Mouse (Mus musculus): ENCODE measurements around the gene Oaf. TPM values are rescaled to one million over a fixed set of nuclear protein-coding genes. Genes with fewer than 3 reads are reported as not detected.

Gene Oaf
- total and polyA plus RNA-seq, 3 experiments, result 57.6 to 137 TPM; not detected in 1

GRCm38 (mm10) chr9:43224771-43225355, 14.8 kb downstream of the Oaf start:
- Histone ChIP-seq H3K27me3 (ENCODE audit: control insufficient read depth in 1 of 2, insufficient read depth in 2 of 2, low read length in 2 of 2) (no peaks in the 10 kb centered on the region), H3K27ac (ENCODE audit: control insufficient read depth, low read depth, low read length) (no peak overlapping the region; the same call in 1 of the 2 replicates), H3K4me3 (ENCODE audit: control insufficient read depth in 1 of 2, insufficient read depth in 1 of 2, low read depth in 2 of 2, low read length in 2 of 2) (no peak overlapping the region), H3K36me3 (ENCODE audit: control insufficient read depth in 1 of 2, insufficient read depth in 2 of 2, low read length in 2 of 2) (peaks cover 3 to 20% of the 10 kb centered on the region in 2 experiments), H3K4me1 (ENCODE audit: control insufficient read depth in 1 of 2, insufficient read depth in 2 of 2, low read length in 2 of 2) (peaks cover 3 to 37% of the 10 kb centered on the region in 2 experiments; a peak in 3 of 4 replicates), H3K9ac (ENCODE audit: control insufficient read depth, low read depth, low read length, poor library complexity, severe bottlenecking) (no peak overlapping the region; the same call in 1 of the 2 replicates), H3K79me2 (ENCODE audit: control insufficient read depth, insufficient read depth, low read length, poor library complexity) (peaks cover 17% of the 10 kb centered on the region), H3K9me3 (replicated peaks; ENCODE audit: insufficient read depth, low read length) (no peaks in the 10 kb centered on the region)
- DNase-seq (ENCODE audit: low read depth, low spot score), result peak; percentile 59
- peak; percentile 78 for TF ChIP-seq GATA1 (IDR thresholded peaks at IDR 0.05; ENCODE audit: low read depth, low read length)
- no peak for TF ChIP-seq POLR2AphosphoS2 (IDR thresholded peaks at IDR 0.05; ENCODE audit: low read length)
- peak; percentile 11; the same call in 1 of the 2 replicates for TF ChIP-seq USF1 (IDR thresholded peaks at IDR 0.05; ENCODE audit: low read depth, low read length)
- 0 out of 2 replicates have a peak, but pooled peaks have one; percentile 30 for TF ChIP-seq MYB (IDR thresholded peaks at IDR 0.05; ENCODE audit: low read depth, low read length)
- no peak for TF ChIP-seq ZC3H11A (IDR thresholded peaks at IDR 0.05; ENCODE audit: low read depth, low read length)
- peak; percentile 86 for TF ChIP-seq ETS1 (IDR thresholded peaks at IDR 0.05; ENCODE audit: low read depth, low read length)
- peak; percentile 74 to 87 for TF ChIP-seq EP300 (IDR thresholded peaks at IDR 0.05; ENCODE audit: low read depth in 1 of 2, low read length in 2 of 2)
- 0 out of 2 replicates have a peak, but pooled peaks have one; percentile 42 for TF ChIP-seq SIN3A (IDR thresholded peaks at IDR 0.05; ENCODE audit: low read length)
- peak; percentile 59; the same call in 1 of the 2 replicates for TF ChIP-seq MAZ (IDR thresholded peaks at IDR 0.05; ENCODE audit: low read depth, low read length)
- TF ChIP-seq MXI1 (IDR thresholded peaks at IDR 0.05; ENCODE audit: low read depth, low read length), result no peak; the same call in 1 of the 2 replicates
- TF ChIP-seq RCOR1 (IDR thresholded peaks at IDR 0.05; ENCODE audit: low read depth, low read length), result peak; percentile 66
- TF ChIP-seq MAX (IDR thresholded peaks at IDR 0.05; ENCODE audit: low read length), result no peak
- no peak for TF ChIP-seq MEF2A (IDR thresholded peaks at IDR 0.05; ENCODE audit: extremely low read depth, insufficient replicate concordance, low read depth, low read length, poor library complexity, severe bottlenecking)
- TF ChIP-seq BHLHE40 (IDR thresholded peaks at IDR 0.05; ENCODE audit: borderline replicate concordance, low read depth, low read length), result peak; percentile 89
- TF ChIP-seq TAL1 (IDR thresholded peaks at IDR 0.05; ENCODE audit: low read length), result peak; percentile 67
- TF ChIP-seq TCF12 (IDR thresholded peaks at IDR 0.05; ENCODE audit: low read depth, low read length), result peak; percentile 83

GRCm38 (mm10) chr9:43222429-43222715, 17.3 kb downstream of the Oaf start:
- no peak for DNase-seq (ENCODE audit: low read depth, low spot score)
- no peaks in the 10 kb centered on the region for H3K9me3 ChIP-seq (replicated peaks; ENCODE audit: insufficient read depth, low read length)
- H3K36me3 ChIP-seq (ENCODE audit: control insufficient read depth in 1 of 2, insufficient read depth in 2 of 2, low read length in 2 of 2), result peaks cover 3 to 17% of the 10 kb centered on the region in 2 experiments; a peak in 3 of 4 replicates
- TF ChIP-seq TCF12 (IDR thresholded peaks at IDR 0.05; ENCODE audit: low read depth, low read length) (no peak), SMC3 (IDR thresholded peaks at IDR 0.05; ENCODE audit: low read depth, low read length) (peak; percentile 15; the same call in 1 of the 2 replicates), CTCF (IDR thresholded peaks at IDR 0.05 in 2 of 3, conservative IDR thresholded peaks at IDR 0.05 in 1 of 3; ENCODE audit: control insufficient read depth in 1 of 3, insufficient read depth in 1 of 3, low read depth in 2 of 3, low read length in 3 of 3, poor library complexity in 1 of 3, severe bottlenecking in 1 of 3) (peak; percentile 8 to 20 (median 14); a peak in 1 of 6 replicates)
- no peaks in the 10 kb centered on the region for H3K27me3 ChIP-seq (ENCODE audit: control insufficient read depth in 1 of 2, insufficient read depth in 2 of 2, low read length in 2 of 2)
- H3K4me1 ChIP-seq (ENCODE audit: control insufficient read depth in 1 of 2, insufficient read depth in 2 of 2, low read length in 2 of 2), result peaks cover 3 to 28% of the 10 kb centered on the region in 2 experiments; a peak in 3 of 4 replicates
- H3K4me3 ChIP-seq (ENCODE audit: control insufficient read depth in 1 of 2, insufficient read depth in 1 of 2, low read depth in 2 of 2, low read length in 2 of 2), result no peak overlapping the region
- H3K27ac ChIP-seq (ENCODE audit: control insufficient read depth, low read depth, low read length), result no peak overlapping the region
- H3K9ac ChIP-seq (ENCODE audit: control insufficient read depth, low read depth, low read length, poor library complexity, severe bottlenecking), result no peak overlapping the region
- peaks cover 5% of the 10 kb centered on the region; the same call in 1 of the 2 replicates for H3K79me2 ChIP-seq (ENCODE audit: control insufficient read depth, insufficient read depth, low read length, poor library complexity)

Data from MEL (cell line).